Mouse (Mus musculus) right cerebral cortex, adult 18-20 months (tissue): Measurements from ENCODE around the gene Prrg4.
"Not testable (repeated sequence)": the region's sequence is repeated elsewhere in the genome, so short reads cannot be mapped to it uniquely, and the experiment has no call there.

Experiments
- DNase-seq: peaks from one replicate; pipeline ENCODE4 v3.0.0; 2022; ENCODE audit warnings: mixed read lengths

The Prrg4 gene

GRCm38 (mm10) chr2:104840974-104841373, 8.7 kb downstream of the Prrg4 start:
- no peak for DNase-seq

GRCm38 (mm10) chr2:104832486-104832885, 17.2 kb downstream of the Prrg4 start:
- DNase-seq, result no peak

- DNase-seq, result no peak
These were observed 23.5 kb downstream of the Prrg4 start for GRCm38 (mm10) chr2:104826191-104826590.

GRCm38 (mm10) chr2:104818763-104819162, 30.9 kb downstream of the Prrg4 start:
- DNase-seq, result not testable (repeated sequence)

- DNase-seq, result no peak
These were observed 31.9 kb downstream of the Prrg4 start for GRCm38 (mm10) chr2:104817555-104818330.

GRCm38 (mm10) chr2:104816866-104817439, 32.7 kb downstream of the Prrg4 start:
- DNase-seq, result peak; percentile 90

GRCm38 (mm10) chr2:104816371-104816827, 33.3 kb downstream of the Prrg4 start, which contains the start of gene Qser1:
Qser1 (minus strand) TSS chr2:104816760.
- no peak for DNase-seq

- peak; percentile 18 for DNase-seq
These were observed 33.9 kb downstream of the Prrg4 start for GRCm38 (mm10) chr2:104815561-104816370.

GRCm38 (mm10) chr2:104814181-104814951, 35.3 kb downstream of the Prrg4 start:
- no peak for DNase-seq

DNA sequence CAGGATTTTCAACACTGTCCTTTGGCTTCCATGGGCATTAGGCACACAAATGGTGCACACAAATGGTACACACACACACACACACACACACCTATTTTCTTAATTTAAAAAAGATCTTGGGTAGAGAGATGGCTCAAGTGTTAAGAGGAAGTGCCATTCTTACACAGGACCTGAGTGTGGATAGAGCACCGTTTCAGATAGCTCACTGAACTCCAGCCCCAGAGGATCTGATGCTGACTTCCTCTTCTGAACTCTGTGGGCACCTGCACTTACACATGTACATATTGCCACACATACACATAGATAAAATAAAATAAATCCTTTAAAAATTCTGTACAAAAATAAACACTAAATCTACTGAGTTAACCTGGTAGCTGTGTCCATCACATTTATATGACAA, 44.2 kb downstream of the Prrg4 start:
- no peak for DNase-seq
